Mouse (Mus musculus) liver, adult 2 months (tissue): Measurements from ENCODE around the gene Vhl. TPM values are rescaled to one million over a fixed set of nuclear protein-coding genes. Genes with fewer than 3 reads are reported as not detected.
A peak's percentile ranks its signal among the peaks of the same experiment; 100 is the strongest.

Experiments used
- DNase-seq: peaks from one replicate; pipeline ENCODE4 v3.0.0-alpha.2; 2011; ENCODE audit warnings: low read depth, low spot score; ENCODE audit errors: extremely low read depth
- H3K27ac ChIP-seq: fragments of 200-500 bp; replicated peaks from 2 replicates; pipeline ENCODE4 v1.5.1; 2012; ENCODE audit warnings: low read depth, mild to moderate bottlenecking, control low read depth, inconsistent platforms, low read length; ENCODE audit not compliant: insufficient read depth
- H3K27me3 ChIP-seq: fragments of 200-500 bp; 2 replicates; pipeline ENCODE4 v1.6.1; 2012; ENCODE audit warnings: mild to moderate bottlenecking, moderate library complexity, low read length, inconsistent platforms; ENCODE audit not compliant: control insufficient read depth, insufficient read depth
- H3K36me3 ChIP-seq: fragments of 200-500 bp; 2 replicates; pipeline ENCODE4 v1.6.1; 2012; ENCODE audit warnings: low read length, inconsistent platforms; ENCODE audit not compliant: control insufficient read depth, insufficient read depth
- H3K4me1 ChIP-seq: fragments of 200-500 bp; 2 replicates; pipeline ENCODE4 v1.6.1; 2011; ENCODE audit warnings: low read length; ENCODE audit not compliant: control insufficient read depth, insufficient read depth
- H3K4me3 ChIP-seq: fragments of 200-500 bp; 2 replicates; pipeline ENCODE4 v1.5.1; 2011; ENCODE audit warnings: low read depth, mild to moderate bottlenecking, control low read depth, low read length, moderate library complexity; ENCODE audit not compliant: insufficient read depth
- H3K79me2 ChIP-seq: fragments of 200-500 bp; 2 replicates; pipeline ENCODE4 v1.6.1; 2012; ENCODE audit warnings: inconsistent platforms, mild to moderate bottlenecking, low read length, moderate library complexity; ENCODE audit not compliant: control insufficient read depth, insufficient read depth
- H3K9ac ChIP-seq: fragments of 200-500 bp; 2 replicates; pipeline ENCODE4 v1.6.1; 2012; ENCODE audit warnings: low read depth, mild to moderate bottlenecking, control low read depth, inconsistent platforms, low read length
- CTCF ChIP-seq: fragments of 200-500 bp; IDR thresholded peaks from 2 replicates; pipeline ENCODE4 v1.5.1; 2011; ENCODE audit warnings: low read depth, low read length, control low read depth
- POLR2A ChIP-seq: fragments of 200-500 bp; IDR thresholded peaks from 2 replicates; pipeline ENCODE4 v1.6.1; 2011; ENCODE audit warnings: low read length, control low read depth; ENCODE audit not compliant: insufficient read depth; ENCODE audit errors: extremely low read depth
- WGBS: fragments of 180-500 bp; shearing (Covaris S2); methylation state at CpG from one replicate; pipeline ENCODE4 v1.1.7; 2018; 5-methylcytosine and 5-hydroxymethylcytosine counted together
- polyA plus RNA-seq: library from polyadenylated mRNA; depleted of rRNA; stranded (reverse); fragments of >200 nt; gene quantifications from 2 replicates; pipeline ENCODE4 v1.2.3, GENCODE M21; 2012
- total RNA-seq: library from RNA; depleted of rRNA; stranded (reverse); fragments of >200 nt; gene quantifications from 2 replicates; pipeline ENCODE4 v1.2.3, GENCODE M21; 2014

The Vhl gene
- total and polyA plus RNA-seq, 2 experiments = 7.2 to 12.1 TPM

DNA sequence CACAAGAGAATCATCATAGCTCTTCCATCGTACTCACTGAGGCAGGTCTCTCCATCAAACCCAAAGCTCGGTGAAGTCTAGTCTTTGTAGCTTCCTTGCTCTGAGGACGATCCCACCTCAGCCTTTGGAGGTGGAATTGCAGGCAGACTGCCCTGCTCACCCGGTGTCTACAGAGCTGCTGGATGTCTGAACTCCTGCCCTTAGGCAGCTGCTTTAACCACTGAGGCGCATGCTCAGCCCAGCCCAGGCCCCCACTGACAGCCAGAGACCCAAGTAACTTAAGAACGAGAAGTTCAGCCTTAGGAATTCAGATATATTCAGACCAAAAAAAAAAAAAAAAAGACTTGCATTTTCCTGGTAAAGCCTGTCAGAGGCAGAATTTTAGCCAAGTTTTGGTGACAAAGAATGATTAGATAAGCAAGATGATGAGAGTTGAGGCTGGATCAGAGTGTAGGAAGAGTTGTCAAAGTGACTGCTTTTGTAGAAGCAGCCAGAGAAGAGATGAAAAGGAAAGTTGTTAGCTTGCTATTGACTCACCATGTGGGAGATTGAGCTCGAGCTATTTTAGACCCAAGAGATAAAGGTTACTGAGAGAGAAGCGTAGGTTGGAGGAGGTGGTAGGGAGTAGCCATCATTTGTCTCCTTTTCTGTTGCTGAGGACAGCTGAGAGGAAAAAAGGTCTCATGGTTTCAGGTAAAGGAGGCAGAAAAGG, 11.3 kb upstream of the Vhl start:
- H3K27ac ChIP-seq = no peak overlapping the region
- 71% methylated on average over 8 of the region's 8 CpGs for WGBS
- H3K27me3 ChIP-seq = no peaks in the 10 kb centered on the region
- no peak for DNase-seq
- peaks cover 13% of the 10 kb centered on the region; the same call in 1 of the 2 replicates for H3K36me3 ChIP-seq
- TF ChIP-seq CTCF = no peak
- TF ChIP-seq POLR2A = no peak
- no peak overlapping the region for H3K9ac ChIP-seq
- H3K4me3 ChIP-seq = no peak overlapping the region
- 0 out of 2 replicates have a peak, but pooled peaks cover 2% of the 10 kb centered on the region for H3K4me1 ChIP-seq
- H3K79me2 ChIP-seq = peaks cover 15% of the 10 kb centered on the region; the same call in 1 of the 2 replicates

DNA sequence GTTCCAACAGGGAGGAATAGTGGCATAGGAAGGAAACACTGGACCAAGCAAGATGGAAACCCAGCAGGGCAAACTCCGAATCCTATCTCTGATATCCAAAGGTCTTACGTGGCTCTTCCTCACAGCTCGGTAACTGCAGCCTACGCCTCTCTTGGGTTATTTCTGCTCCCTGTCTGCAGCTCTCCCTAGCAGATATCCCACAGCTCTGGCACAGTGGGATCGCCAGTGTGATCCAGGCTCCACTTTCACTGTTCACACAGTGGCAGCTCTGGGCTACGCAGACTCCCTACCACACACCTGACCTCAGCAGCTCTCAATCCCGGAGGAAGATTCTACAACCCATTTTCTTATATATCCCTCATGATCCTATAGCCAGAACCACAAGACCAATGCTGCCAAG, 9.6 kb upstream of the Vhl start:
- peaks cover 6% of the 10 kb centered on the region; the same call in 1 of the 2 replicates for H3K79me2 ChIP-seq

DNA sequence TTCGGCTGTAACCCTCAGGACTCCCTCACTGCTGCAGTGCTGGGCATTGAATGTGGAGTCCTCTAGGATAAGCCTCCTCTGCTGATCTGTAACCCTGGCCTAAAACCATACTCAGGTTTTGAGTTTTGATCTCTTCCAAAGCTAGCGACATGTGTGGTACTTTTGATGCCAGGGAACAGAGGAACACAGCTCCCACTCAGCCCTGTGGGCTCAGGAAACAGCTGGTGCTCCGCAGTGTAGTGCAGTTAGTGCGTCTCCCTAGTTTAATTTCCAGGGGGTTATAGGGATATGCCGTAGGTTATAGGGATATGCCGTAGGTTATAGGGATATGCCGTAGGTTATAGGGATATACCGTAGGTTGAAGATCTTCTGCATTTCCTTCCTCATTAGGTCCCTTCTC, 8.8 kb upstream of the Vhl start:
- no peaks in the 10 kb centered on the region for H3K27me3 ChIP-seq
- no peak overlapping the region for H3K27ac ChIP-seq

More for the DNA sequence above, 9.6 kb upstream of the Vhl start:
- Histone ChIP-seq H3K27me3 (no peaks in the 10 kb centered on the region), H3K9ac (no peak overlapping the region), H3K27ac (no peak overlapping the region), H3K4me1 (no peaks in the 10 kb centered on the region), H3K36me3 (peaks cover 13% of the 10 kb centered on the region; the same call in 1 of the 2 replicates), H3K4me3 (no peak overlapping the region)
- DNase-seq = no peak
- TF ChIP-seq POLR2A (no peak), CTCF (no peak)
- 95% methylated on average over 7 of the region's 7 CpGs for WGBS

DNA sequence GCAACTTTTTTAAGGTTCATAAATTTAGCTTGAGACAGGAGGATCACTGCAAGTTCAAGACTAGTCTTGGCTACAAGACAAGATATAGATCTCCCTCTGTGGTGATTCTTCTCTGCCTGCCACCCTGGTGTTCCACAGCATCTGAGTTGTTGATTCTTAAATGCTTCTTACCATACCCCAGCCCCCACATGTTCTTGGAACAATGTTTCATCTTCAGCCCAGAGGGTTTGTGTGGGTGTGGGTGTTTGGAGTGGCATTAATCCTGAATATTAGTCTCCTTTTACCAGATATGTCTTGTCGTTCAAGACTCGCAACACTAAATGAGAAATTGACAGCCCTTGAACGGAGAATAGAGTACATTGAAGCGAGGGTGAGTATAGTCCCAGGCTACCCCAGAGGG, 8.3 kb upstream of the Vhl start:
- Histone ChIP-seq H3K27ac (no peak overlapping the region), H3K9ac (no peak overlapping the region), H3K36me3 (peaks cover 11% of the 10 kb centered on the region; the same call in 1 of the 2 replicates), H3K79me2 (peaks cover 4% of the 10 kb centered on the region; the same call in 1 of the 2 replicates), H3K4me3 (no peak overlapping the region), H3K4me1 (no peaks in the 10 kb centered on the region), H3K27me3 (no peaks in the 10 kb centered on the region)
- TF ChIP-seq CTCF (no peak), POLR2A (no peak)
- DNase-seq = no peak
- WGBS = 96% methylated on average over 4 of the region's 4 CpGs

More for the DNA sequence above, 8.8 kb upstream of the Vhl start:
- H3K9ac ChIP-seq = no peak overlapping the region
- H3K4me1 ChIP-seq = no peaks in the 10 kb centered on the region
- TF ChIP-seq CTCF = no peak
- no peak for TF ChIP-seq POLR2A
- H3K79me2 ChIP-seq = peaks cover 5% of the 10 kb centered on the region; the same call in 1 of the 2 replicates
- peaks cover 13% of the 10 kb centered on the region; the same call in 1 of the 2 replicates for H3K36me3 ChIP-seq
- no peak for DNase-seq
- H3K4me3 ChIP-seq = no peak overlapping the region
- 97% methylated on average over 8 of the region's 8 CpGs for WGBS

DNA sequence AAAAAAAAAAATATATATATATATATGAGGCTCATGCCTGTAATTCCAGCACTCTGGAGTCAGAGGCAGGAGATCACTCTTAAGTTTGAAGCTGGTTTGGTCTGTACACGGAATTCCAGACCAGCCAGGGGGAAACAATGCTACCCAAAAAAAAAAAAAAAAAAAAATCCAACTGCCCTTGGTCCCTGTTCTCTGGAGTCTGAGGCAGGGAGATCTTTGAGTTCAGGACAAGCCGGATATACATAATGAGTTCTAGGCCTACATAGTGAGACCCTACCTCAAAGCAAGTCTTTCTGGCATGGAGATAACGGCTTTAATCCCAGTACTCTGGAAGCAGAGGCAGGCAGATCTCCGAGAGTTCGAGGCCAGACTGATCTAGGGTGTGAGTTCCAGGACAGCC, 373 bp upstream of the Vhl start:
- no peak for DNase-seq
- Histone ChIP-seq H3K36me3 (peaks cover 5% of the 10 kb centered on the region; the same call in 1 of the 2 replicates), H3K9ac (peak overlapping the region; percentile 38; the same call in 1 of the 2 replicates), H3K27ac (peak overlapping the region; percentile 43; the same call in 1 of the 2 replicates), H3K79me2 (peaks cover 7% of the 10 kb centered on the region; the same call in 1 of the 2 replicates), H3K4me1 (peaks cover 6% of the 10 kb centered on the region; the same call in 1 of the 2 replicates), H3K27me3 (no peaks in the 10 kb centered on the region), H3K4me3 (peak overlapping the region; percentile 55)
- 55% methylated on average over 5 of the region's 5 CpGs for WGBS
- TF ChIP-seq POLR2A (no peak), CTCF (no peak)
